Mouse (Mus musculus): ENCODE data around the gene Misp.

GRCm38 (mm10) chr10:79856704-79857451 lies 36.1 kb downstream of the Misp start:
- TF ChIP-seq CTCF (IDR thresholded peaks at IDR 0.05; ENCODE audit: low read depth, low read length): no peak
- no peak for TF ChIP-seq POLR2A (IDR thresholded peaks at IDR 0.05; ENCODE audit: borderline replicate concordance, low read depth, low read length)

Data from bone marrow macrophage, adult 2 months (primary cell).